Mouse (Mus musculus) lung, postnatal 0 days (tissue): Measurements from ENCODE around the gene Rap1gds1.

ENCODE experiments used
- CTCF ChIP-seq: IDR thresholded peaks from 2 replicates; pipeline ENCODE4 v1.5.1; 2016; ENCODE audit warnings: antibody characterized with exemption, mild to moderate bottlenecking
- EP300 ChIP-seq: IDR thresholded peaks from 2 replicates; pipeline ENCODE4 v1.6.1; 2016; ENCODE audit warnings: antibody characterized with exemption, mild to moderate bottlenecking, control low read depth

DNA sequence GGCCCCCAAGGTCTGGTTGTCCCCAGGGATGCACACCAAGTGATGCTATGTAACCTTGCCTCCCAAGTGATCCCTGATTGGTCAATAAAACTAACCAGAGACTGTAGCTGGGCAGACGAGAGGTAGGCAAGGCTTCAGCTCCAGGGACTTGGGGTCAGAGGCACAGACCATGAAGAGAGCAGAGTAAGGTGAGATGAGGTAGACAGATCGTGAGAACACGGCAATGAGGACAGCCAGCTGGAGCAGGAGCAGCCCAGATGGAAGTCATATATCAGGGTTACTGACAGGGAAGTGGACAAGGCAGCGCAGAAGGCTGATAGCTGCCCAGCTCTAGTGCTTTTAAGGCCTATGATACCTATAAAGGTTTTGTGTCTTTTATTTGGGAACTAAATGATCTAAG lies 5.5 kb downstream of the Rap1gds1 start:
- TF ChIP-seq EP300 (no peak), CTCF (no peak)
